Mouse (Mus musculus) liver, embryonic 14.5 days (tissue): Measurements from ENCODE around the gene Emc4. TPM values are rescaled to one million over a fixed set of nuclear protein-coding genes. Genes with fewer than 3 reads are reported as not detected.

Experiments
- ATAC-seq: fragments of 200-750 bp; cut with Nextera tagmentation; 2 replicates; pipeline ENCODE4 v1.8.0; 2017; ENCODE audit warnings: moderate number of reproducible peaks, mild to moderate bottlenecking, moderate library complexity; ENCODE audit not compliant: insufficient read depth
- DNase-seq, 3 experiments: peaks; one replicate each; pipeline ENCODE4 v3.0.0-alpha.2; 2012 to 2013; ENCODE audit warnings: low read depth in 3 of 3, low spot score in 3 of 3
- H3K27ac ChIP-seq: fragments of 300-500 bp; sonication (generic); 2 replicates; pipeline ENCODE4 v1.5.1; 2014; ENCODE audit warnings: moderate library complexity, mild to moderate bottlenecking, control low read depth, inconsistent platforms
- H3K27me3 ChIP-seq: fragments of 300-500 bp; sonication (generic); 2 replicates; pipeline ENCODE4 v1.6.1; 2014; ENCODE audit warnings: mild to moderate bottlenecking, low read length, moderate library complexity; ENCODE audit not compliant: control insufficient read depth, insufficient read depth
- H3K36me3 ChIP-seq: fragments of 300-500 bp; sonication (generic); replicated peaks from 2 replicates; pipeline ENCODE4 v1.6.1; 2014; ENCODE audit warnings: low read depth; ENCODE audit not compliant: control insufficient read depth, insufficient read depth
- H3K4me1 ChIP-seq, 2 experiments: fragments of 200-500 bp in 1 of 2; fragments of 300-500 bp in 1 of 2; sonication (generic) in 1 of 2; replicated peaks; 2 replicates each; pipeline ENCODE4 v1.6.1; 2012 to 2014; ENCODE audit warnings: antibody characterized with exemption in 1 of 2, inconsistent platforms in 1 of 2, low read length in 1 of 2; ENCODE audit not compliant: control insufficient read depth in 2 of 2, insufficient read depth in 2 of 2
- H3K4me2 ChIP-seq: fragments of 300-500 bp; sonication (generic); 2 replicates; pipeline ENCODE4 v1.6.1; 2014; ENCODE audit warnings: low read depth, mild to moderate bottlenecking, control low read depth, moderate library complexity
- H3K4me3 ChIP-seq, 2 experiments: fragments of 200-500 bp in 1 of 2; fragments of 300-500 bp in 1 of 2; sonication (generic) in 1 of 2; 2 replicates each; pipeline ENCODE4 v1.5.1; 2012 to 2014; ENCODE audit warnings: low read depth in 2 of 2, low read length in 2 of 2, mild to moderate bottlenecking in 2 of 2, control low read depth in 1 of 2, inconsistent platforms in 1 of 2, moderate library complexity in 1 of 2; ENCODE audit not compliant: insufficient read depth in 1 of 2
- H3K9ac ChIP-seq: fragments of 300-500 bp; sonication (generic); replicated peaks from 2 replicates; pipeline ENCODE4 v1.6.1; 2014; ENCODE audit warnings: mild to moderate bottlenecking, control low read depth, moderate library complexity
- H3K9me3 ChIP-seq: fragments of 300-500 bp; sonication (generic); 2 replicates; pipeline ENCODE4 v1.6.1; 2016; ENCODE audit warnings: low read length, mixed read lengths; ENCODE audit not compliant: control insufficient read depth
- CTCF ChIP-seq: IDR thresholded peaks from 2 replicates; pipeline ENCODE4 v1.5.1; 2016; ENCODE audit warnings: antibody characterized with exemption, low read depth, control low read depth
- EP300 ChIP-seq: IDR thresholded peaks from 2 replicates; pipeline ENCODE4 v1.6.1; 2016; ENCODE audit warnings: antibody characterized with exemption, low read depth
- WGBS: fragments of 180-500 bp; shearing (Covaris S2); extraction: QIAGEN DNeasy Blood & Tissue Kit; methylation state at CpG from one replicate; pipeline ENCODE4 v1.1.7; 2014; ENCODE audit not compliant: insufficient replicate concordance; 5-methylcytosine and 5-hydroxymethylcytosine counted together
- polyA plus RNA-seq, 2 experiments: library from polyadenylated mRNA; depleted of rRNA in 1 of 2; stranded (reverse) in 1 of 2; unstranded in 1 of 2; fragments of >200 nt; fragmentation: Nextera tagmentation in 1 of 2; extraction: Ambion mirVana in 1 of 2; gene quantifications; 2 replicates each; pipeline versions ENCODE4 v1.2.1 to v1.2.3; 2012 to 2014

Gene Emc4
- polyA plus RNA-seq (2012; rRNA removed), result 22.9 and 26.3 TPM in 2 replicates
- polyA plus RNA-seq (2014; fragmentation: Nextera tagmentation; extraction: Ambion mirVana), result 37.4 and 38.1 TPM in 2 replicates

DNA sequence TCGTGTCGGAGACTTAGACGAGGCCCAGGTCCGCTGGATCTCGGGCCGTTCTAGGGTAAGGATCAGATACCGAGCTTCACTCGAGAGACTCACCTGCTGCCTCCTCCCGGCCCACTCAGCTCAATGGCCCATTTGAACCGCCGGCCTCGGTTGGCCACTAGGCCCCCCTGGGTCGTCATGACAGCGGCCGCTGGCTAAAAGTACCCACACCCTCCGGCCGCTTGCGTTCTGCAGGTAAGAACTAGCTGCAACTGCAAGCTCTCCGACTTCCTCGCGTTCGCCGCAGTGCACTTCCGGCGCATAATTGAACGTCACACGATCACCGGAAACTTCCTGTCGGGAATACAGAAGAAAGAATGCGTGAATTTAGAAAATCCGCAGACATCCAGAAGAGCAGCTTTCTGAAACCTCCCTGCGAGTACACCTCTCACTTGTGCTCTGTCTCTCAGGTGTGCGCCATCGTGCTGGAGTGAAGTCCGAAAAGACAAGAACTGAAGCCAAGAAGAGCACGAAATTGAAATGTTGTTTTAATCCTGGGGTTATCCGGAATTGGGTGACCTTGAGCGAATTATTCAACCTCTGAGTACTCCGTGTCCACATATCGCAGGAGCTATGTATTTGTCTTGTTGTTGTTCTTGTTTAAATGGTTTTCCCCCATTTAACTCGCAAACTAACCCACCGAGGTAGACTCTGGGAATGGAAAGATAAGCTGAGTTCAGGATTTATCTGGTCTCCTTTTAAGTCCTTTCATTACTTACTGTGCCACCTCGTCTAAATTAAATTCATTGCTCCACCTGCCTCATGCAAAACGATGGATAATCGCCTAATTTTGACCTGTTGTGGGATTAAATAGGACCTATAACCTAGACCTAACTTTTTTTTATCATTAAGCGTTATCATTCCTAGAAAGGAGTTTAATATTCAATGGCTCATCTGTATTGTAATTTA, at the start of gene Emc4:
Gene Emc4, minus strand, starts transcription at position 302 of the 948 bp plus-strand sequence.
- Histone ChIP-seq H3K9me3 (no peaks in the 10 kb centered on the region), H3K4me1 (peaks cover 2 to 7% of the 10 kb centered on the region in 2 experiments; a peak in 3 of 4 replicates), H3K9ac (peak within 1 kb of the TSS; percentile 84), H3K36me3 (peaks cover 7% of the 10 kb centered on the region), H3K27ac (peak within 1 kb of the TSS; percentile 76), H3K4me2 (peak within 1 kb of the TSS; percentile 91), H3K4me3 (peak within 1 kb of the TSS; percentile 76 to 82), H3K27me3 (no peaks in the 10 kb centered on the region)
- DNase-seq (peak; percentile 79 to 84 (median 81)), ATAC-seq (peak; percentile 86)
- TF ChIP-seq EP300, result no peak
- TF ChIP-seq CTCF, result no peak
- WGBS, result 1% methylated on average over 46 of the region's 46 CpGs

DNA sequence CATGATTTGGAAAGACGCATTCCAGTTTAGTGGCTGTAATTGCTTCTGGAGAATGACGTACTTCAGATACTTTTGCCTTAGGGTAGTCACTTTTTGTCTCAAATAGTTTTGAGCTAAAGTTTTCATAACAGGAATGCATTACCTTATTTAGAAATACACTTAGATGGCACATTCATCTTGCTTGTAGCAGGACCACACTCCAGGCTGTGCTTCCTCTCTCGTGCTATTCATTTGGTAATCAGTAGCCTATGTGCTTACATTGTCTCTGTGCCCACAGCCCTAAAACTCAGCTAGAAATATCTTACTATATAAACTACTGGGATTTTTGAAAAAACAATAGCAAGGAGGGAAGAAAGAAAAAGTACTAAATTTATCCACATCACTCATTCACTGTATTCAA, 39.2 kb upstream of the Emc4 start:
- H3K27ac ChIP-seq, result no peak overlapping the region
- no peak for TF ChIP-seq CTCF
- no peak for TF ChIP-seq EP300
- 83% methylated on average over 3 of the region's 3 CpGs for WGBS
- no peaks in the 10 kb centered on the region for H3K4me1 ChIP-seq
- no peak overlapping the region for H3K9ac ChIP-seq
- ATAC-seq (no peak), DNase-seq (no peak)
- no peaks in the 10 kb centered on the region for H3K27me3 ChIP-seq
- H3K36me3 ChIP-seq, result peaks cover 13% of the 10 kb centered on the region
- no peak overlapping the region for H3K4me2 ChIP-seq
- no peaks in the 10 kb centered on the region for H3K9me3 ChIP-seq
- H3K4me3 ChIP-seq, result no peak overlapping the region

DNA sequence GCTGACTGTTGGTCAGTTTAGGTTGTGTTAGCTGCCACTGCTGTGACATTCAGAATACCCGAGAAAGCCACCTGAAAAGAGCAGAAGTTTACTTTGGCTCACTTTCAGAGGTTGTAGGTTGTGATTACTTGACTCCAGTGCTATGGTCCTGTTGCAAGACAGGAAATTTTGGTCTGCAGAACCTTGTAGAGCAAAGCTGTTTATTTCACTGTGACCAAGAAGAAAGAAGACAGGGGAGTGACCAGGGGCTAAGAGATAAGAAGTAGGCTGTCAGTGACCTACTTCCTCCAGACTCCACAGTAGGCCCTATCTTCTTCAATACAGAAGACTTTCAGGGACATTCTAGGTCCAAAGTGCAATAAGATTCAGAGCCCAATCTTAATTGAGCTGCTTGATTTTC, 28.8 kb upstream of the Emc4 start:
- Histone ChIP-seq H3K36me3 (no peaks in the 10 kb centered on the region), H3K4me2 (no peak overlapping the region), H3K27me3 (no peaks in the 10 kb centered on the region), H3K9me3 (no peaks in the 10 kb centered on the region), H3K4me3 (no peak overlapping the region), H3K27ac (no peak overlapping the region), H3K4me1 (peaks cover 4 to 7% of the 10 kb centered on the region in 2 experiments), H3K9ac (no peak overlapping the region)
- peak; percentile 33; the same call in 1 of the 2 replicates for ATAC-seq
- no peak for DNase-seq
- WGBS, result 15% methylated on average over 1 of the region's 1 CpGs
- TF ChIP-seq EP300 (no peak), CTCF (no peak)

DNA sequence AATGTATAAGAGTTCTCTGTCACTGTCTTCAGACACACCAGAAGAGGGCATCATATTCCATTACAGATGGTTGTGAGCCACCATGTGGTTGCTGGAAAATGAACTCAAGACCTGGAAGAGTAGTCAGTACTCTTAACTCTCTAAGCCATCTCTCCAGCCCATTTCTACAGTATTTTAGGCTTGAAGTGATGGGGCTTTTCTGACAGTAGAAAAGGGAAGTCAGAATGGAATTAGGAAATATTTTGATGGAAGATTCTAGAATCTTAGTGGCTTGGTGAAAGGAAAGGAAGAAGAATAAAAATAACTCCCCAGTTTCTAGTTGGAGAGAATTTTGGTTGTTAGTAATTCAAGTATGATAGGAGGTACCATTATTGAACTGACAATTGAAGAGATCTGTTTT, 26.1 kb upstream of the Emc4 start:
- H3K4me3 ChIP-seq, result no peak overlapping the region
- H3K27ac ChIP-seq, result no peak overlapping the region
- H3K4me1 ChIP-seq, result peaks cover 4 to 7% of the 10 kb centered on the region in 2 experiments
- no peak overlapping the region for H3K9ac ChIP-seq
- H3K9me3 ChIP-seq, result no peaks in the 10 kb centered on the region
- no peak for ATAC-seq
- H3K27me3 ChIP-seq, result no peaks in the 10 kb centered on the region
- DNase-seq, result no peak
- H3K36me3 ChIP-seq, result no peaks in the 10 kb centered on the region
- H3K4me2 ChIP-seq, result no peak overlapping the region
- TF ChIP-seq CTCF (no peak), EP300 (no peak)

DNA sequence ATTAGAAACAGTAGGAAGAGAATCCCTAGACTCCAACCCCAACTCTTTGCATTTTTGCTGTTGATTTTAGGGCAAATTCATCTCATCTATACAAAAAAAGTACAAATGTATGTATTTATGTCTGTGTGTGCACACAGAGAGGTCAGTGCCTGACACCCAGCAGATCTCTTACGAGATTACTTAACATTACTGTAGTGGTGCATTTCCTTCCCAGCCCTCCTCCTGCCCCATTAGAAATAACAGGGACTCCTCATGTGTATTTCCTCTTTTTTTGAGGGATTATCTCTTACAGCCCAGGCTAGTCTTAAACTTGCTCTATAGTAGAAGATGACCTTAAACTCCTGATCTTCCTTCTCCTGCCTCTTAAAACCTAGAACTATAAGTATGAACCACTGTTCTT, 24.9 kb upstream of the Emc4 start:
- no peak for TF ChIP-seq EP300
- no peak for TF ChIP-seq CTCF
- Histone ChIP-seq H3K4me1 (peaks cover 4 to 7% of the 10 kb centered on the region in 2 experiments), H3K9ac (no peak overlapping the region), H3K4me3 (no peak overlapping the region), H3K36me3 (no peaks in the 10 kb centered on the region), H3K27ac (no peak overlapping the region), H3K4me2 (no peak overlapping the region), H3K27me3 (no peaks in the 10 kb centered on the region), H3K9me3 (no peaks in the 10 kb centered on the region)
- no peak for ATAC-seq
- 15% methylated on average over 1 of the region's 1 CpGs for WGBS
- no peak for DNase-seq
